Mouse (Mus musculus): ENCODE results near the gene Plk2.

GRCm38 (mm10) chr13:110422434-110422833, 27.6 kb downstream of the Plk2 start:
- no peak for TF ChIP-seq POLR2A (IDR thresholded peaks at IDR 0.05; ENCODE audit: insufficient read length, low read depth)
- TF ChIP-seq MAX (IDR thresholded peaks at IDR 0.05; ENCODE audit: low read depth), result no peak

Measured in myocyte (in vitro differentiated cells).